Mouse (Mus musculus) limb, embryonic 11.5 days (tissue): ENCODE data around the gene Rnf220. TPM values are rescaled to one million over a fixed set of nuclear protein-coding genes. Genes with fewer than 3 reads are reported as not detected.
"Not testable (repeated sequence)": the region's sequence is repeated elsewhere in the genome, so short reads cannot be mapped to it uniquely, and the experiment has no call there.

ENCODE experiments used
- ATAC-seq: fragments of 200-750 bp; cut with Nextera tagmentation; 2 replicates; pipeline ENCODE4 v1.8.0; 2017; ENCODE audit warnings: low read depth; ENCODE audit not compliant: insufficient number of reproducible peaks, low FRiP score, low TSS enrichment
- DNase-seq: peaks from one replicate; pipeline ENCODE4 v3.0.0-alpha.2; 2015; ENCODE audit warnings: low spot score
- H3K27ac ChIP-seq: fragments of 300-500 bp; sonication (generic); replicated peaks from 2 replicates; pipeline ENCODE4 v1.5.1; 2014; ENCODE audit warnings: low read depth, mild to moderate bottlenecking, low read length
- H3K27me3 ChIP-seq: fragments of 300-500 bp; sonication (generic); 2 replicates; pipeline ENCODE4 v1.6.1; 2014; ENCODE audit warnings: mild to moderate bottlenecking, low read length, mixed read lengths; ENCODE audit not compliant: control insufficient read depth, insufficient read depth
- H3K36me3 ChIP-seq: fragments of 300-500 bp; sonication (generic); 2 replicates; pipeline ENCODE4 v1.6.1; 2014; ENCODE audit warnings: mild to moderate bottlenecking, low read length, moderate library complexity, mixed read lengths; ENCODE audit not compliant: control insufficient read depth, insufficient read depth
- H3K4me1 ChIP-seq: fragments of 300-500 bp; sonication (generic); 2 replicates; pipeline ENCODE4 v1.6.1; 2014; ENCODE audit warnings: low read length, mixed read lengths; ENCODE audit not compliant: control insufficient read depth, insufficient read depth
- H3K4me2 ChIP-seq: fragments of 300-500 bp; sonication (generic); 2 replicates; pipeline ENCODE4 v1.6.1; 2014; ENCODE audit warnings: low read depth, mild to moderate bottlenecking, moderate library complexity; ENCODE audit not compliant: severe bottlenecking
- H3K4me3 ChIP-seq: fragments of 300-500 bp; sonication (generic); 2 replicates; pipeline ENCODE4 v1.5.1; 2014; ENCODE audit warnings: low read depth, low read length
- H3K9ac ChIP-seq: fragments of 300-500 bp; sonication (generic); 2 replicates; pipeline ENCODE4 v1.6.1; 2014; ENCODE audit warnings: mild to moderate bottlenecking, low read length
- H3K9me3 ChIP-seq: fragments of 300-500 bp; sonication (generic); 2 replicates; pipeline ENCODE4 v1.6.1; 2016; ENCODE audit warnings: low read length; ENCODE audit not compliant: control insufficient read depth
- WGBS: fragments of 180-500 bp; shearing (Covaris S2); extraction: QIAGEN DNeasy Blood & Tissue Kit; methylation state at CpG from one replicate; pipeline ENCODE4 v1.1.7; 2014; 5-methylcytosine and 5-hydroxymethylcytosine counted together
- polyA plus RNA-seq: library from polyadenylated mRNA; unstranded; fragments of >200 nt; fragmentation: Nextera tagmentation; extraction: Ambion mirVana; gene quantifications from 2 replicates; pipeline ENCODE4 v1.2.1, GENCODE M21; 2014

The Rnf220 gene
- polyA plus RNA-seq, 1 experiment from 2014 or later: 69.8 TPM

GRCm38 (mm10) chr4:117262987-117263386 lies 233.9 kb downstream of the Rnf220 start:
- no peaks in the 10 kb centered on the region for H3K36me3 ChIP-seq
- H3K9me3 ChIP-seq: no peaks in the 10 kb centered on the region
- H3K4me3 ChIP-seq: no peak overlapping the region
- H3K9ac ChIP-seq: no peak overlapping the region
- DNase-seq: no peak
- H3K27me3 ChIP-seq: no peaks in the 10 kb centered on the region
- WGBS: 76% methylated on average over 8 of the region's 8 CpGs
- ATAC-seq: no peak
- no peaks in the 10 kb centered on the region for H3K4me1 ChIP-seq
- H3K4me2 ChIP-seq: no peak overlapping the region
- H3K27ac ChIP-seq: no peak overlapping the region

GRCm38 (mm10) chr4:117262101-117262913 lies 234.5 kb downstream of the Rnf220 start:
- H3K27me3 ChIP-seq: no peaks in the 10 kb centered on the region
- no peak for DNase-seq
- H3K4me1 ChIP-seq: no peaks in the 10 kb centered on the region
- WGBS: 34% methylated on average over 13 of the region's 13 CpGs
- no peaks in the 10 kb centered on the region for H3K36me3 ChIP-seq
- H3K9ac ChIP-seq: no peak overlapping the region
- H3K4me2 ChIP-seq: no peak overlapping the region
- no peaks in the 10 kb centered on the region for H3K9me3 ChIP-seq
- H3K27ac ChIP-seq: no peak overlapping the region
- no peak overlapping the region for H3K4me3 ChIP-seq
- peak; percentile 39; the same call in 1 of the 2 replicates for ATAC-seq

GRCm38 (mm10) chr4:117261222-117261621 lies 235.6 kb downstream of the Rnf220 start:
- DNase-seq: no peak
- H3K4me2 ChIP-seq: no peak overlapping the region
- no peak overlapping the region for H3K9ac ChIP-seq
- H3K27me3 ChIP-seq: no peaks in the 10 kb centered on the region
- H3K4me1 ChIP-seq: no peaks in the 10 kb centered on the region
- H3K36me3 ChIP-seq: no peaks in the 10 kb centered on the region
- no peak overlapping the region for H3K27ac ChIP-seq
- ATAC-seq: no peak
- no peaks in the 10 kb centered on the region for H3K9me3 ChIP-seq
- WGBS: 84% methylated on average over 2 of the region's 2 CpGs
- H3K4me3 ChIP-seq: no peak overlapping the region

- not testable (repeated sequence) for H3K9me3 ChIP-seq, H3K27ac ChIP-seq, H3K27me3 ChIP-seq, H3K4me2 ChIP-seq, H3K4me1 ChIP-seq, ATAC-seq, H3K36me3 ChIP-seq, DNase-seq, H3K9ac ChIP-seq, H3K4me3 ChIP-seq
- 75% methylated on average over 6 of the region's 6 CpGs for WGBS
Observed at GRCm38 (mm10) chr4:117259909-117260308, 236.9 kb downstream of the Rnf220 start.

GRCm38 (mm10) chr4:117254672-117255071 lies 242.2 kb downstream of the Rnf220 start:
- Histone ChIP-seq H3K4me1 (peaks cover 7% of the 10 kb centered on the region; the same call in 1 of the 2 replicates), H3K4me3 (no peak overlapping the region), H3K9ac (no peak overlapping the region), H3K27ac (no peak overlapping the region), H3K36me3 (no peaks in the 10 kb centered on the region), H3K4me2 (no peak overlapping the region), H3K27me3 (no peaks in the 10 kb centered on the region), H3K9me3 (no peaks in the 10 kb centered on the region)
- WGBS: 60% methylated on average over 6 of the region's 6 CpGs
- ATAC-seq (no peak), DNase-seq (no peak)

GRCm38 (mm10) chr4:117254017-117254627 lies 242.7 kb downstream of the Rnf220 start:
- H3K9me3 ChIP-seq: no peaks in the 10 kb centered on the region
- H3K36me3 ChIP-seq: no peaks in the 10 kb centered on the region
- no peak overlapping the region for H3K27ac ChIP-seq
- 67% methylated on average over 5 of the region's 5 CpGs for WGBS
- ATAC-seq (no peak), DNase-seq (no peak)
- H3K27me3 ChIP-seq: no peaks in the 10 kb centered on the region
- H3K4me2 ChIP-seq: no peak overlapping the region
- H3K4me1 ChIP-seq: peaks cover 7% of the 10 kb centered on the region; the same call in 1 of the 2 replicates
- H3K9ac ChIP-seq: no peak overlapping the region
- no peak overlapping the region for H3K4me3 ChIP-seq

GRCm38 (mm10) chr4:117253218-117254016 lies 243.4 kb downstream of the Rnf220 start:
- H3K27me3 ChIP-seq: no peaks in the 10 kb centered on the region
- H3K36me3 ChIP-seq: no peaks in the 10 kb centered on the region
- H3K4me1 ChIP-seq: peaks cover 7% of the 10 kb centered on the region; the same call in 1 of the 2 replicates
- no peak overlapping the region for H3K27ac ChIP-seq
- H3K9me3 ChIP-seq: no peaks in the 10 kb centered on the region
- DNase-seq: no peak
- H3K9ac ChIP-seq: no peak overlapping the region
- H3K4me3 ChIP-seq: no peak overlapping the region
- no peak for ATAC-seq
- H3K4me2 ChIP-seq: no peak overlapping the region
- 59% methylated on average over 12 of the region's 12 CpGs for WGBS

- Histone ChIP-seq H3K9me3 (no peaks in the 10 kb centered on the region), H3K27me3 (no peaks in the 10 kb centered on the region), H3K4me2 (peak overlapping the region; percentile 46; the same call in 1 of the 2 replicates), H3K36me3 (no peaks in the 10 kb centered on the region), H3K4me1 (peaks cover 7% of the 10 kb centered on the region; the same call in 1 of the 2 replicates), H3K27ac (no peak overlapping the region), H3K4me3 (no peak overlapping the region), H3K9ac (peak overlapping the region; percentile 64; the same call in 1 of the 2 replicates)
- 77% methylated on average over 5 of the region's 5 CpGs for WGBS
- DNase-seq (no peak), ATAC-seq (no peak)
Observed at GRCm38 (mm10) chr4:117252755-117253154, 244.1 kb downstream of the Rnf220 start.
